Mouse (Mus musculus): Measurements from ENCODE around the gene Psors1c2. TPM values are rescaled to one million over a fixed set of nuclear protein-coding genes. Genes with fewer than 3 reads are reported as not detected.
"Not testable (repeated sequence)": the region's sequence is repeated elsewhere in the genome, so short reads cannot be mapped to it uniquely, and the experiment has no call there.

The Psors1c2 gene
- polyA plus RNA-seq, 1 experiment from 2014 or later, result 0.14 TPM

GRCm38 (mm10) chr17:35505776-35506175 lies 27.2 kb upstream of the Psors1c2 start, which contains the start of gene Pou5f1:
TSS of gene Pou5f1 (plus strand) at chr17:35506018.
- 32% methylated on average over 13 of the region's 13 CpGs for WGBS (ENCODE audit: insufficient replicate concordance)
- ATAC-seq (ENCODE audit: insufficient read depth), result no peak
- Histone ChIP-seq H3K9ac (no peak within 1 kb of the TSS), H3K4me2 (no peak within 1 kb of the TSS), H3K4me1 (replicated peaks) (no peaks in the 10 kb centered on the region), H3K27ac (replicated peaks) (no peak within 1 kb of the TSS), H3K36me3 (replicated peaks) (no peaks in the 10 kb centered on the region), H3K4me3 (replicated peaks) (no peak within 1 kb of the TSS), H3K27me3 (peaks cover 77% of the 10 kb centered on the region), H3K9me3 (replicated peaks) (no peaks in the 10 kb centered on the region)

- Histone ChIP-seq H3K36me3 (replicated peaks) (no peaks in the 10 kb centered on the region), H3K9ac (no peak overlapping the region), H3K9me3 (replicated peaks) (no peaks in the 10 kb centered on the region), H3K4me3 (replicated peaks) (no peak overlapping the region), H3K27me3 (peaks cover 74% of the 10 kb centered on the region), H3K4me2 (no peak overlapping the region), H3K27ac (replicated peaks) (no peak overlapping the region), H3K4me1 (replicated peaks) (no peaks in the 10 kb centered on the region)
- no peak for ATAC-seq (ENCODE audit: insufficient read depth)
- WGBS (ENCODE audit: insufficient replicate concordance), result 14% methylated on average over 10 of the region's 10 CpGs
Observed at GRCm38 (mm10) chr17:35506881-35507280, 26.1 kb upstream of the Psors1c2 start.

GRCm38 (mm10) chr17:35507556-35508260 lies 25.3 kb upstream of the Psors1c2 start:
- no peak for ATAC-seq (ENCODE audit: insufficient read depth)

GRCm38 (mm10) chr17:35508279-35508678 lies 24.7 kb upstream of the Psors1c2 start:
- not testable (repeated sequence) for H3K4me3 ChIP-seq (replicated peaks); H3K27ac ChIP-seq (replicated peaks); H3K9ac ChIP-seq; H3K4me1 ChIP-seq (replicated peaks); H3K4me2 ChIP-seq; ATAC-seq (ENCODE audit: insufficient read depth); H3K9me3 ChIP-seq (replicated peaks)
- Histone ChIP-seq H3K27me3 (peaks cover 64% of the 10 kb centered on the region), H3K36me3 (replicated peaks) (peaks cover 12% of the 10 kb centered on the region)
- WGBS (ENCODE audit: insufficient replicate concordance), result 47% methylated on average over 5 of the region's 5 CpGs

More at GRCm38 (mm10) chr17:35507556-35508260, 25.3 kb upstream of the Psors1c2 start:
- Histone ChIP-seq H3K36me3 (replicated peaks) (peaks cover 6% of the 10 kb centered on the region), H3K27me3 (peaks cover 66% of the 10 kb centered on the region), H3K4me1 (replicated peaks) (no peaks in the 10 kb centered on the region), H3K9ac (no peak overlapping the region), H3K4me2 (no peak overlapping the region), H3K27ac (replicated peaks) (no peak overlapping the region), H3K9me3 (replicated peaks) (no peaks in the 10 kb centered on the region), H3K4me3 (replicated peaks) (no peak overlapping the region)
- 13% methylated on average over 13 of the region's 13 CpGs for WGBS (ENCODE audit: insufficient replicate concordance)

- no peaks in the 10 kb centered on the region for H3K9me3 ChIP-seq (replicated peaks)
- H3K9ac ChIP-seq, result no peak overlapping the region
- H3K4me1 ChIP-seq (replicated peaks), result peaks cover 9% of the 10 kb centered on the region
- H3K27ac ChIP-seq (replicated peaks), result no peak overlapping the region
- H3K4me3 ChIP-seq (replicated peaks), result no peak overlapping the region
- 18% methylated on average over 8 of the region's 8 CpGs for WGBS (ENCODE audit: insufficient replicate concordance)
- ATAC-seq (ENCODE audit: insufficient read depth), result no peak
- peaks cover 54% of the 10 kb centered on the region for H3K27me3 ChIP-seq
- peaks cover 22% of the 10 kb centered on the region for H3K36me3 ChIP-seq (replicated peaks)
- H3K4me2 ChIP-seq, result no peak overlapping the region
Observed at GRCm38 (mm10) chr17:35509284-35509683, 23.7 kb upstream of the Psors1c2 start.

- ATAC-seq (ENCODE audit: insufficient read depth), result no peak
- Histone ChIP-seq H3K9ac (no peak overlapping the region), H3K4me3 (replicated peaks) (0 out of 2 replicates have a peak overlapping the region, but pooled peaks have one; percentile 7), H3K4me2 (no peak overlapping the region), H3K36me3 (replicated peaks) (peaks cover 28% of the 10 kb centered on the region), H3K27me3 (peaks cover 16% of the 10 kb centered on the region), H3K4me1 (replicated peaks) (peaks cover 39% of the 10 kb centered on the region), H3K9me3 (replicated peaks) (no peaks in the 10 kb centered on the region), H3K27ac (replicated peaks) (no peak overlapping the region)
- WGBS (ENCODE audit: insufficient replicate concordance), result 88% methylated on average over 7 of the region's 7 CpGs
Observed at GRCm38 (mm10) chr17:35512916-35513626, 19.9 kb upstream of the Psors1c2 start.

- Histone ChIP-seq H3K36me3 (replicated peaks) (peaks cover 28% of the 10 kb centered on the region), H3K9ac (peak overlapping the region; percentile 64), H3K4me3 (replicated peaks) (peak overlapping the region; percentile 72), H3K4me2 (peak overlapping the region; percentile 87), H3K4me1 (replicated peaks) (peaks cover 43% of the 10 kb centered on the region), H3K9me3 (replicated peaks) (no peaks in the 10 kb centered on the region), H3K27ac (replicated peaks) (no peak overlapping the region), H3K27me3 (peaks cover 10% of the 10 kb centered on the region)
- WGBS (ENCODE audit: insufficient replicate concordance), result 9% methylated on average over 2 of the region's 2 CpGs
- no peak for ATAC-seq (ENCODE audit: insufficient read depth)
Observed at GRCm38 (mm10) chr17:35513886-35514285, 19.1 kb upstream of the Psors1c2 start.

- Histone ChIP-seq H3K36me3 (replicated peaks) (peaks cover 28% of the 10 kb centered on the region), H3K27ac (replicated peaks) (no peak overlapping the region), H3K4me1 (replicated peaks) (peaks cover 43% of the 10 kb centered on the region), H3K4me2 (peak overlapping the region; percentile 87), H3K27me3 (peaks cover 1% of the 10 kb centered on the region; the same call in 1 of the 2 replicates), H3K4me3 (replicated peaks) (peak overlapping the region; percentile 72), H3K9me3 (replicated peaks) (no peaks in the 10 kb centered on the region), H3K9ac (peak overlapping the region; percentile 64)
- no peak for ATAC-seq (ENCODE audit: insufficient read depth)
- WGBS (ENCODE audit: insufficient replicate concordance), result 74% methylated on average over 6 of the region's 6 CpGs
Observed at GRCm38 (mm10) chr17:35514756-35515155, 18.2 kb upstream of the Psors1c2 start.

GRCm38 (mm10) chr17:35515911-35516640 lies 16.9 kb upstream of the Psors1c2 start:
- peak; percentile 3; the same call in 1 of the 2 replicates for ATAC-seq (ENCODE audit: insufficient read depth)
- Histone ChIP-seq H3K27me3 (no peaks in the 10 kb centered on the region), H3K27ac (replicated peaks) (peak overlapping the region; percentile 35), H3K36me3 (replicated peaks) (peaks cover 35% of the 10 kb centered on the region), H3K4me3 (replicated peaks) (peak overlapping the region; percentile 72), H3K9ac (peak overlapping the region; percentile 64), H3K4me2 (peak overlapping the region; percentile 87), H3K4me1 (replicated peaks) (peaks cover 43% of the 10 kb centered on the region), H3K9me3 (replicated peaks) (no peaks in the 10 kb centered on the region)
- 9% methylated on average over 25 of the region's 25 CpGs for WGBS (ENCODE audit: insufficient replicate concordance)

- no peaks in the 10 kb centered on the region for H3K27me3 ChIP-seq
- under 1% methylated on average over 67 of the region's 67 CpGs for WGBS (ENCODE audit: insufficient replicate concordance)
- peaks cover 43% of the 10 kb centered on the region for H3K4me1 ChIP-seq (replicated peaks)
- H3K4me2 ChIP-seq, result peak within 1 kb of the TSS; percentile 87
- H3K9ac ChIP-seq, result peak within 1 kb of the TSS; percentile 64
- peak; percentile 94 for ATAC-seq (ENCODE audit: insufficient read depth)
- peak within 1 kb of the TSS; percentile 78 for H3K27ac ChIP-seq (replicated peaks)
- peak within 1 kb of the TSS; percentile 72 for H3K4me3 ChIP-seq (replicated peaks)
- H3K9me3 ChIP-seq (replicated peaks), result no peaks in the 10 kb centered on the region
- H3K36me3 ChIP-seq (replicated peaks), result peaks cover 40% of the 10 kb centered on the region
Observed at GRCm38 (mm10) chr17:35516652-35517500, 16.1 kb upstream of the Psors1c2 start, which contains the start of the genes Tcf19 and Cchcr1. TSS of gene Tcf19 (minus strand) at chr17:35516824. TSS of gene Cchcr1 (plus strand) at chr17:35517100.
